Mouse (Mus musculus) liver, embryonic 16.5 days (tissue): ENCODE measurements around the gene Pbx1. TPM values are rescaled to one million over a fixed set of nuclear protein-coding genes. Genes with fewer than 3 reads are reported as not detected.

Experiments used
- ATAC-seq: fragments of 200-750 bp; cut with Nextera tagmentation; 2 replicates; pipeline ENCODE4 v1.8.0; 2017; ENCODE audit warnings: low read depth, mild to moderate bottlenecking, moderate number of reproducible peaks, moderate library complexity
- H3K27ac ChIP-seq: fragments of 300-500 bp; sonication (generic); 2 replicates; pipeline ENCODE4 v1.5.1; 2014; ENCODE audit warnings: mild to moderate bottlenecking, low read length
- H3K27me3 ChIP-seq: fragments of 300-500 bp; sonication (generic); 2 replicates; pipeline ENCODE4 v1.6.1; 2014; ENCODE audit warnings: low read depth, low read length, mixed read lengths; ENCODE audit not compliant: control insufficient read depth, insufficient read depth
- H3K36me3 ChIP-seq: fragments of 300-500 bp; sonication (generic); 2 replicates; pipeline ENCODE4 v1.6.1; 2014; ENCODE audit warnings: mild to moderate bottlenecking; ENCODE audit not compliant: control insufficient read depth, insufficient read depth
- H3K4me1 ChIP-seq: fragments of 300-500 bp; sonication (generic); 2 replicates; pipeline ENCODE4 v1.6.1; 2014; ENCODE audit warnings: low read depth, low read length, mixed read lengths; ENCODE audit not compliant: control insufficient read depth
- H3K4me2 ChIP-seq: fragments of 300-500 bp; sonication (generic); 2 replicates; pipeline ENCODE4 v1.6.1; 2014; ENCODE audit warnings: low read depth, low read length, mixed read lengths
- H3K4me3 ChIP-seq: fragments of 300-500 bp; sonication (generic); 2 replicates; pipeline ENCODE4 v1.5.1; 2014; ENCODE audit warnings: low read depth, mild to moderate bottlenecking, low read length
- H3K9ac ChIP-seq: fragments of 300-500 bp; sonication (generic); 2 replicates; pipeline ENCODE4 v1.6.1; 2014; ENCODE audit warnings: low read depth, low read length
- H3K9me3 ChIP-seq: fragments of 300-500 bp; sonication (generic); replicated peaks from 2 replicates; pipeline ENCODE4 v1.6.1; 2016; ENCODE audit warnings: low read length; ENCODE audit not compliant: control insufficient read depth
- WGBS: fragments of 180-500 bp; shearing (Covaris S2); extraction: QIAGEN DNeasy Blood & Tissue Kit; methylation state at CpG from one replicate; pipeline ENCODE4 v1.1.7; 2014; ENCODE audit not compliant: insufficient replicate concordance; 5-methylcytosine and 5-hydroxymethylcytosine counted together
- polyA plus RNA-seq: library from polyadenylated mRNA; unstranded; fragments of >200 nt; fragmentation: Nextera tagmentation; extraction: Ambion mirVana; gene quantifications from 2 replicates; pipeline ENCODE4 v1.2.1, GENCODE M21; 2015

The Pbx1 gene
- polyA plus RNA-seq, 1 experiment from 2014 or later = 2.1 TPM

- peak overlapping the region; percentile 13 for H3K4me3 ChIP-seq
- peak overlapping the region; percentile 22 for H3K9ac ChIP-seq
- peak overlapping the region; percentile 95 for H3K27ac ChIP-seq
- H3K4me2 ChIP-seq = peak overlapping the region; percentile 50
- no peaks in the 10 kb centered on the region for H3K36me3 ChIP-seq
- 52% methylated on average over 7 of the region's 7 CpGs for WGBS
- H3K4me1 ChIP-seq = peaks cover 47% of the 10 kb centered on the region
- no peaks in the 10 kb centered on the region for H3K9me3 ChIP-seq
- no peaks in the 10 kb centered on the region for H3K27me3 ChIP-seq
- ATAC-seq = peak; percentile 97
These were observed 119.2 kb downstream of the Pbx1 start for GRCm38 (mm10) chr1:168312710-168313447.

GRCm38 (mm10) chr1:168309101-168309521 is 123.0 kb downstream of the Pbx1 start:
- peak overlapping the region; percentile 18; the same call in 1 of the 2 replicates for H3K4me2 ChIP-seq
- no peaks in the 10 kb centered on the region for H3K9me3 ChIP-seq
- 0 out of 2 replicates have a peak overlapping the region, but pooled peaks have one; percentile 20 for H3K27ac ChIP-seq
- H3K36me3 ChIP-seq = no peaks in the 10 kb centered on the region
- H3K27me3 ChIP-seq = no peaks in the 10 kb centered on the region
- WGBS = 34% methylated on average over 8 of the region's 8 CpGs
- H3K4me1 ChIP-seq = peaks cover 53% of the 10 kb centered on the region
- H3K4me3 ChIP-seq = no peak overlapping the region
- peak overlapping the region; percentile 1; the same call in 1 of the 2 replicates for H3K9ac ChIP-seq
- ATAC-seq = 0 out of 2 replicates have a peak, but pooled peaks have one; percentile 12

- peak overlapping the region; percentile 56 for H3K27ac ChIP-seq
- peak; percentile 49 for ATAC-seq
- H3K9ac ChIP-seq = peak overlapping the region; percentile 42
- no peaks in the 10 kb centered on the region for H3K27me3 ChIP-seq
- H3K4me3 ChIP-seq = no peak overlapping the region
- 19% methylated on average over 14 of the region's 14 CpGs for WGBS
- H3K4me2 ChIP-seq = peak overlapping the region; percentile 34
- H3K9me3 ChIP-seq = no peaks in the 10 kb centered on the region
- H3K36me3 ChIP-seq = no peaks in the 10 kb centered on the region
- H3K4me1 ChIP-seq = peaks cover 42% of the 10 kb centered on the region
These were observed 124.5 kb downstream of the Pbx1 start for GRCm38 (mm10) chr1:168307275-168308182.

GRCm38 (mm10) chr1:168300505-168300904 is 131.6 kb downstream of the Pbx1 start:
- Histone ChIP-seq H3K27me3 (no peaks in the 10 kb centered on the region), H3K9me3 (no peaks in the 10 kb centered on the region), H3K27ac (no peak overlapping the region), H3K4me1 (peaks cover 3% of the 10 kb centered on the region), H3K4me2 (no peak overlapping the region), H3K4me3 (no peak overlapping the region), H3K9ac (no peak overlapping the region), H3K36me3 (no peaks in the 10 kb centered on the region)
- no peak for ATAC-seq
- WGBS = 85% methylated on average over 6 of the region's 6 CpGs

- no peaks in the 10 kb centered on the region for H3K36me3 ChIP-seq
- H3K9ac ChIP-seq = no peak overlapping the region
- H3K27ac ChIP-seq = no peak overlapping the region
- H3K4me2 ChIP-seq = no peak overlapping the region
- H3K27me3 ChIP-seq = no peaks in the 10 kb centered on the region
- H3K4me3 ChIP-seq = no peak overlapping the region
- H3K9me3 ChIP-seq = no peaks in the 10 kb centered on the region
- no peak for ATAC-seq
- peaks cover 3% of the 10 kb centered on the region for H3K4me1 ChIP-seq
- 77% methylated on average over 12 of the region's 12 CpGs for WGBS
These were observed 132.1 kb downstream of the Pbx1 start for GRCm38 (mm10) chr1:168299928-168300365.

- 70% methylated on average over 8 of the region's 8 CpGs for WGBS
- ATAC-seq = no peak
- no peaks in the 10 kb centered on the region for H3K9me3 ChIP-seq
These were observed 132.9 kb downstream of the Pbx1 start for GRCm38 (mm10) chr1:168299181-168299580.

GRCm38 (mm10) chr1:168296290-168296689 is 135.8 kb downstream of the Pbx1 start:
- peaks cover 16% of the 10 kb centered on the region for H3K4me1 ChIP-seq
- no peaks in the 10 kb centered on the region for H3K9me3 ChIP-seq
- 74% methylated on average over 2 of the region's 2 CpGs for WGBS
- H3K27me3 ChIP-seq = no peaks in the 10 kb centered on the region
- H3K27ac ChIP-seq = no peak overlapping the region
- no peak for ATAC-seq
- H3K9ac ChIP-seq = no peak overlapping the region
- no peak overlapping the region for H3K4me2 ChIP-seq
- H3K36me3 ChIP-seq = no peaks in the 10 kb centered on the region
- H3K4me3 ChIP-seq = no peak overlapping the region

More at GRCm38 (mm10) chr1:168299181-168299580, 132.9 kb downstream of the Pbx1 start:
- no peak overlapping the region for H3K9ac ChIP-seq
- H3K4me3 ChIP-seq = no peak overlapping the region
- H3K4me1 ChIP-seq = peaks cover 3% of the 10 kb centered on the region
- no peaks in the 10 kb centered on the region for H3K36me3 ChIP-seq
- no peaks in the 10 kb centered on the region for H3K27me3 ChIP-seq
- H3K4me2 ChIP-seq = no peak overlapping the region
- no peak overlapping the region for H3K27ac ChIP-seq

- Histone ChIP-seq H3K27me3 (no peaks in the 10 kb centered on the region), H3K36me3 (no peaks in the 10 kb centered on the region), H3K27ac (no peak overlapping the region), H3K9me3 (no peaks in the 10 kb centered on the region), H3K4me3 (no peak overlapping the region), H3K9ac (no peak overlapping the region), H3K4me1 (peaks cover 20% of the 10 kb centered on the region), H3K4me2 (no peak overlapping the region)
- 80% methylated on average over 4 of the region's 4 CpGs for WGBS
- ATAC-seq = no peak
These were observed 136.3 kb downstream of the Pbx1 start for GRCm38 (mm10) chr1:168295782-168296181.
